Mouse (Mus musculus): ENCODE measurements at regions not wholly inside any gene's neighbourhood (a gene's known extent, or its start where the extent isn't known, plus 50 kb on each side); places are given as distances from the start of the nearest gene placed in this dataset.

GRCm38 (mm10) chr2:147838613-147839012, 208.2 kb downstream of the Foxa2 start:
- TF ChIP-seq CTCF (IDR thresholded peaks at IDR 0.05; ENCODE audit: extremely low read depth, insufficient read depth, low read length) = no peak
- no peak for TF ChIP-seq POLR2A (IDR thresholded peaks at IDR 0.05; ENCODE audit: extremely low read depth, insufficient read depth, low read length)
